Mouse (Mus musculus): ENCODE results near the gene Serac1. TPM values are rescaled to one million over a fixed set of nuclear protein-coding genes. Genes with fewer than 3 reads are reported as not detected.

The Serac1 gene
- polyA plus RNA-seq, 1 experiment from 2014 or later, result 3.6 TPM

Other genes starting within 250 kb of the Serac1 start
- 68.0 to 101 TPM (median 94.1 TPM) in 3 replicates for gene Snx9, start 238.4 kb downstream of the Serac1 start, polyA plus RNA-seq (2018)
- gene Synj2, start 138.5 kb downstream of the Serac1 start, polyA plus RNA-seq (2018), result 6.0 to 14.0 TPM (median 7.9 TPM) in 3 replicates
- 32.2 to 52.2 TPM (median 36.2 TPM) in 3 replicates for gene Gtf2h5, start within 50 bp of the Serac1 start, polyA plus RNA-seq (2018)
- gene Tulp4, start 26.7 kb upstream of the Serac1 start, polyA plus RNA-seq (2018), result 31.1 to 65.5 TPM (median 44.2 TPM) in 3 replicates
- gene Tmem181a, start 177.1 kb upstream of the Serac1 start, polyA plus RNA-seq (2018), result 12.7 to 21.3 TPM (median 19.3 TPM) in 3 replicates
- gene Dynlt1a, start 237.8 kb upstream of the Serac1 start, polyA plus RNA-seq (2018), result 7.5 to 14.1 TPM (median 7.8 TPM) in 3 replicates